Mouse (Mus musculus) intestine, embryonic 14.5 days (tissue): Measurements from ENCODE around the gene Pdia5. TPM values are rescaled to one million over a fixed set of nuclear protein-coding genes. Genes with fewer than 3 reads are reported as not detected.
A peak's percentile ranks its signal among the peaks of the same experiment; 100 is the strongest.

ENCODE experiments used
- ATAC-seq: fragments of 200-750 bp; cut with Nextera tagmentation; replicated peaks from 2 replicates; pipeline ENCODE4 v1.8.0; 2017; ENCODE audit warnings: low read depth, moderate number of reproducible peaks, moderate TSS enrichment, moderate library complexity; ENCODE audit not compliant: low FRiP score, low TSS enrichment
- DNase-seq: peaks from one replicate; pipeline ENCODE4 v3.0.0-alpha.2; 2018; ENCODE audit warnings: low spot score
- H3K27ac ChIP-seq: fragments of 300-500 bp; sonication (generic); 2 replicates; pipeline ENCODE4 v1.5.1; 2014; ENCODE audit warnings: low read depth, mild to moderate bottlenecking, control low read depth
- H3K27me3 ChIP-seq: fragments of 300-500 bp; sonication (generic); replicated peaks from 2 replicates; pipeline ENCODE4 v1.6.1; 2014; ENCODE audit warnings: low read length, control low read depth; ENCODE audit not compliant: control insufficient read depth, insufficient read depth
- H3K36me3 ChIP-seq: fragments of 300-500 bp; sonication (generic); 2 replicates; pipeline ENCODE4 v1.6.1; 2014; ENCODE audit warnings: low read length, control low read depth; ENCODE audit not compliant: control insufficient read depth, insufficient read depth
- H3K4me1 ChIP-seq: fragments of 300-500 bp; sonication (generic); replicated peaks from 2 replicates; pipeline ENCODE4 v1.6.1; 2014; ENCODE audit warnings: low read length, control low read depth, mixed read lengths; ENCODE audit not compliant: control insufficient read depth, insufficient read depth
- H3K4me2 ChIP-seq: fragments of 300-500 bp; sonication (generic); 2 replicates; pipeline ENCODE4 v1.6.1; 2014; ENCODE audit warnings: low read length
- H3K4me3 ChIP-seq: fragments of 300-500 bp; sonication (generic); 2 replicates; pipeline ENCODE4 v1.5.1; 2014; ENCODE audit warnings: low read depth, low read length, control low read depth, mixed read lengths
- H3K9ac ChIP-seq: fragments of 300-500 bp; sonication (generic); 2 replicates; pipeline ENCODE4 v1.6.1; 2014; ENCODE audit warnings: mild to moderate bottlenecking, low read length
- H3K9me3 ChIP-seq: fragments of 300-500 bp; sonication (generic); 2 replicates; pipeline ENCODE4 v1.6.1; 2016; ENCODE audit warnings: low read length, control low read depth; ENCODE audit not compliant: control insufficient read depth
- WGBS: fragments of 180-500 bp; shearing (Covaris S2); extraction: QIAGEN DNeasy Blood & Tissue Kit; methylation state at CpG from one replicate; pipeline ENCODE4 v1.1.7; 2014; 5-methylcytosine and 5-hydroxymethylcytosine counted together
- polyA plus RNA-seq: library from polyadenylated mRNA; unstranded; fragments of >200 nt; fragmentation: Nextera tagmentation; extraction: Ambion mirVana; gene quantifications from 2 replicates; pipeline ENCODE4 v1.2.1, GENCODE M21; 2014

The Pdia5 gene
- polyA plus RNA-seq, 1 experiment from 2014 or later = 19.7 TPM

- Histone ChIP-seq H3K9me3 (no peaks in the 10 kb centered on the region), H3K27me3 (no peaks in the 10 kb centered on the region), H3K4me2 (no peak overlapping the region), H3K36me3 (no peaks in the 10 kb centered on the region), H3K27ac (no peak overlapping the region), H3K4me3 (no peak overlapping the region), H3K4me1 (0 out of 2 replicates have a peak, but pooled peaks cover 3% of the 10 kb centered on the region), H3K9ac (no peak overlapping the region)
- ATAC-seq = no peak
- no peak for DNase-seq
- WGBS = 39% methylated on average over 11 of the region's 11 CpGs
These were observed 18.8 kb upstream of the Pdia5 start for GRCm38 (mm10) chr16:35509331-35510070.

- Histone ChIP-seq H3K4me1 (0 out of 2 replicates have a peak, but pooled peaks cover 3% of the 10 kb centered on the region), H3K9me3 (no peaks in the 10 kb centered on the region), H3K4me3 (no peak overlapping the region), H3K4me2 (no peak overlapping the region), H3K9ac (no peak overlapping the region), H3K27ac (no peak overlapping the region), H3K36me3 (no peaks in the 10 kb centered on the region), H3K27me3 (no peaks in the 10 kb centered on the region)
- no peak for ATAC-seq
- no peak for DNase-seq
- 79% methylated on average over 6 of the region's 6 CpGs for WGBS
These were observed 17.9 kb upstream of the Pdia5 start for GRCm38 (mm10) chr16:35508581-35508980.

GRCm38 (mm10) chr16:35505786-35506185 is 15.1 kb upstream of the Pdia5 start:
- Histone ChIP-seq H3K27me3 (no peaks in the 10 kb centered on the region), H3K4me3 (no peak overlapping the region), H3K9me3 (no peaks in the 10 kb centered on the region), H3K27ac (no peak overlapping the region), H3K4me2 (no peak overlapping the region), H3K4me1 (0 out of 2 replicates have a peak, but pooled peaks cover 3% of the 10 kb centered on the region), H3K36me3 (no peaks in the 10 kb centered on the region), H3K9ac (no peak overlapping the region)
- WGBS = 83% methylated on average over 4 of the region's 4 CpGs
- ATAC-seq (no peak), DNase-seq (no peak)

GRCm38 (mm10) chr16:35504266-35504665 is 13.6 kb upstream of the Pdia5 start:
- Histone ChIP-seq H3K4me2 (no peak overlapping the region), H3K4me1 (no peaks in the 10 kb centered on the region), H3K9ac (no peak overlapping the region), H3K27ac (no peak overlapping the region), H3K27me3 (no peaks in the 10 kb centered on the region), H3K9me3 (no peaks in the 10 kb centered on the region), H3K4me3 (no peak overlapping the region), H3K36me3 (no peaks in the 10 kb centered on the region)
- DNase-seq (no peak), ATAC-seq (no peak)
- WGBS = 83% methylated on average over 8 of the region's 8 CpGs

- H3K9me3 ChIP-seq = no peaks in the 10 kb centered on the region
- H3K36me3 ChIP-seq = no peaks in the 10 kb centered on the region
- no peak overlapping the region for H3K4me3 ChIP-seq
- H3K9ac ChIP-seq = no peak overlapping the region
- DNase-seq (no peak), ATAC-seq (no peak)
- 84% methylated on average over 11 of the region's 11 CpGs for WGBS
- H3K4me2 ChIP-seq = no peak overlapping the region
- no peaks in the 10 kb centered on the region for H3K4me1 ChIP-seq
- no peak overlapping the region for H3K27ac ChIP-seq
- no peaks in the 10 kb centered on the region for H3K27me3 ChIP-seq
These were observed 11.8 kb upstream of the Pdia5 start for GRCm38 (mm10) chr16:35502456-35502855.

- WGBS = 83% methylated on average over 4 of the region's 4 CpGs
- Histone ChIP-seq H3K4me2 (no peak overlapping the region), H3K27ac (no peak overlapping the region), H3K9me3 (no peaks in the 10 kb centered on the region), H3K36me3 (no peaks in the 10 kb centered on the region), H3K9ac (no peak overlapping the region), H3K27me3 (no peaks in the 10 kb centered on the region), H3K4me3 (no peak overlapping the region), H3K4me1 (no peaks in the 10 kb centered on the region)
- no peak for ATAC-seq
- DNase-seq = no peak
These were observed 10.6 kb upstream of the Pdia5 start for GRCm38 (mm10) chr16:35501106-35501760.

- Histone ChIP-seq H3K9me3 (no peaks in the 10 kb centered on the region), H3K27me3 (no peaks in the 10 kb centered on the region), H3K4me3 (no peak overlapping the region), H3K4me1 (no peaks in the 10 kb centered on the region), H3K9ac (no peak overlapping the region), H3K27ac (no peak overlapping the region), H3K4me2 (no peak overlapping the region), H3K36me3 (no peaks in the 10 kb centered on the region)
- 96% methylated on average over 3 of the region's 3 CpGs for WGBS
- no peak for ATAC-seq
- DNase-seq = no peak
These were observed 9.7 kb upstream of the Pdia5 start for GRCm38 (mm10) chr16:35500342-35500741.

GRCm38 (mm10) chr16:35489793-35490192 is 880 bp downstream of the Pdia5 start:
- no peak; the same call in 1 of the 2 replicates for ATAC-seq
- 9% methylated on average over 10 of the region's 10 CpGs for WGBS

More at GRCm38 (mm10) chr16:35489793-35490192, 880 bp downstream of the Pdia5 start:
- H3K4me3 ChIP-seq = peak overlapping the region; percentile 74
- peak overlapping the region; percentile 62 for H3K9ac ChIP-seq
- no peaks in the 10 kb centered on the region for H3K36me3 ChIP-seq
- H3K4me2 ChIP-seq = peak overlapping the region; percentile 86
- DNase-seq = no peak
- H3K4me1 ChIP-seq = peaks cover 15% of the 10 kb centered on the region
- no peaks in the 10 kb centered on the region for H3K9me3 ChIP-seq
- no peaks in the 10 kb centered on the region for H3K27me3 ChIP-seq
- H3K27ac ChIP-seq = no peak overlapping the region
